Mouse (Mus musculus): ENCODE results near the gene Gpam.
A peak's percentile ranks its signal among the peaks of the same experiment; 100 is the strongest.
"Not testable (repeated sequence)": the region's sequence is repeated elsewhere in the genome, so short reads cannot be mapped to it uniquely, and the experiment has no call there.

Gene Gpam

GRCm38 (mm10) chr19:55127072-55127718 is at the start of gene Gpam:
Gene Gpam (minus strand): TSS chr19:55127238.
- DNase-seq (ENCODE audit: low read depth) = no peak

- DNase-seq (ENCODE audit: low read depth) = peak; percentile 22
Measured at GRCm38 (mm10) chr19:55171585-55171984, 44.5 kb upstream of the Gpam start.

- DNase-seq (ENCODE audit: low read depth) = no peak
Measured at GRCm38 (mm10) chr19:55170399-55170798, 43.4 kb upstream of the Gpam start.

GRCm38 (mm10) chr19:55169236-55169729 is 42.2 kb upstream of the Gpam start:
- DNase-seq (ENCODE audit: low read depth) = not testable (repeated sequence)

GRCm38 (mm10) chr19:55168360-55168759 is 41.3 kb upstream of the Gpam start:
- DNase-seq (ENCODE audit: low read depth) = no peak

GRCm38 (mm10) chr19:55167741-55168140 is 40.7 kb upstream of the Gpam start:
- no peak for DNase-seq (ENCODE audit: low read depth)

GRCm38 (mm10) chr19:55166741-55167140 is 39.7 kb upstream of the Gpam start:
- DNase-seq (ENCODE audit: low read depth) = no peak

GRCm38 (mm10) chr19:55165954-55166353 is 38.9 kb upstream of the Gpam start:
- no peak for DNase-seq (ENCODE audit: low read depth)

- no peak for DNase-seq (ENCODE audit: low read depth)
Measured at GRCm38 (mm10) chr19:55165183-55165865, 38.3 kb upstream of the Gpam start.

- DNase-seq (ENCODE audit: low read depth) = no peak
Measured at GRCm38 (mm10) chr19:55164162-55164561, 37.1 kb upstream of the Gpam start.

- no peak for DNase-seq (ENCODE audit: low read depth)
Measured at GRCm38 (mm10) chr19:55162271-55162670, 35.2 kb upstream of the Gpam start.

- no peak for DNase-seq (ENCODE audit: low read depth)
Measured at GRCm38 (mm10) chr19:55159826-55160225, 32.8 kb upstream of the Gpam start.

- no peak for DNase-seq (ENCODE audit: low read depth)
Measured at GRCm38 (mm10) chr19:55158606-55159005, 31.6 kb upstream of the Gpam start.

GRCm38 (mm10) chr19:55157029-55157428 is 30.0 kb upstream of the Gpam start:
- no peak for DNase-seq (ENCODE audit: low read depth)

- DNase-seq (ENCODE audit: low read depth) = no peak
Measured at GRCm38 (mm10) chr19:55152983-55153382, 25.9 kb upstream of the Gpam start.

GRCm38 (mm10) chr19:55152274-55152673 is 25.2 kb upstream of the Gpam start:
- DNase-seq (ENCODE audit: low read depth) = not testable (repeated sequence)

GRCm38 (mm10) chr19:55149646-55150045 is 22.6 kb upstream of the Gpam start:
- peak; percentile 31 for DNase-seq (ENCODE audit: low read depth)

- no peak for DNase-seq (ENCODE audit: low read depth)
Measured at GRCm38 (mm10) chr19:55148109-55148508, 21.1 kb upstream of the Gpam start.

- DNase-seq (ENCODE audit: low read depth) = no peak
Measured at GRCm38 (mm10) chr19:55147568-55147967, 20.5 kb upstream of the Gpam start.

GRCm38 (mm10) chr19:55145136-55145535 is 18.1 kb upstream of the Gpam start:
- no peak for DNase-seq (ENCODE audit: low read depth)

GRCm38 (mm10) chr19:55144691-55145090 is 17.7 kb upstream of the Gpam start:
- DNase-seq (ENCODE audit: low read depth) = no peak

GRCm38 (mm10) chr19:55143391-55144300 is 16.6 kb upstream of the Gpam start:
- no peak for DNase-seq (ENCODE audit: low read depth)
